In the genomic region with DNA sequence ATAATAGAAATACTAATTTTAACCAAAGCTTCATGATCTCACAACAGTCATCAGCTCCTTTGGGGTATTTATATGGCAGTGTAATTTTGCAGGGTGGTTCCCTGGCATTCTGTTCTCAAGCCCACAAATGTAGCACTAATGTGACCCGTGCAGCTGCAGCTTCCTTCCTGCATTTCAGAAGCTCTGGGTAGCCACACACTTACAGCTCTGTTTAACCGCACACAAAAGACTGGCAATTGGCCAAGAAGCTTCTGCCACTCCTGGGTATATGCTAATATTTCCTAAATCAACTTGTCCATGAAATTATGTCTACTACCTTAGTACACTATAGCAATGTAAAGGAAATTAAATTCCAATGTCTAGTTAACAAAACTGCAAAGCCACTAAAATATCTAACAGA, we compare ENCODE assay signal across 7 mouse cellular contexts. TPM values are rescaled to one million over a fixed set of nuclear protein-coding genes. Genes with fewer than 3 reads are reported as not detected.
DNase-seq lines count a peak whose midpoint lies in the region; ATAC-seq and TF ChIP-seq lines count a peak whose summit lies in the region.

No protein-coding gene starts in this region.

- peaks cover 7% of the 10 kb centered on the region for H3K4me1 ChIP-seq in lung, adult 2 months (ENCODE audit: control insufficient read depth, insufficient read depth, low read length)
- peaks cover 7% of the 10 kb centered on the region for H3K4me1 ChIP-seq in embryonic facial prominence, embryonic 14.5 days (ENCODE audit: control insufficient read depth, insufficient read depth, low read length)
- peaks cover 9% of the 10 kb centered on the region; the same call in 1 of the 2 replicates for H3K4me1 ChIP-seq in hindbrain, embryonic 15.5 days (replicated peaks)

- TF ChIP-seq CTCF in lung, adult 2 months (IDR thresholded peaks at IDR 0.05; ENCODE audit: insufficient read depth, low read length) = no peak

- 18% methylated on average over 2 of the region's 2 CpGs for whole genome bisulfite sequencing in lung, adult 2 months
- 17% methylated on average over 2 of the region's 2 CpGs for WGBS in embryonic facial prominence, embryonic 14.5 days
- 8% methylated on average over 2 of the region's 2 CpGs for WGBS in hindbrain, embryonic 15.5 days

- peaks cover 5% of the 10 kb centered on the region; the same call in 1 of the 2 replicates for H3K36me3 ChIP-seq in embryonic facial prominence, embryonic 14.5 days (ENCODE audit: control insufficient read depth, insufficient read depth, low read length)
- no peaks in the 10 kb centered on the region for H3K36me3 ChIP-seq in hindbrain, embryonic 15.5 days

- H3K27me3 ChIP-seq in embryonic facial prominence, embryonic 14.5 days (replicated peaks; ENCODE audit: control insufficient read depth, insufficient read depth, low read length) = no peaks in the 10 kb centered on the region
- no peaks in the 10 kb centered on the region for H3K27me3 ChIP-seq in hindbrain, embryonic 15.5 days

- H3K9me3 ChIP-seq in embryonic facial prominence, embryonic 14.5 days (ENCODE audit: control insufficient read depth, low read length) = no peaks in the 10 kb centered on the region
- H3K9me3 ChIP-seq in hindbrain, embryonic 15.5 days = no peaks in the 10 kb centered on the region

- H3K4me2 ChIP-seq in embryonic facial prominence, embryonic 14.5 days (ENCODE audit: low read depth, low read length) = no peak overlapping the region
- no peak overlapping the region for H3K4me2 ChIP-seq in hindbrain, embryonic 15.5 days

- DNase-seq in lung, adult 18-20 months = peak; percentile 11 to 56
- DNase-seq in lung, adult 2 months = no peak
- DNase-seq in embryonic facial prominence, embryonic 14.5 days (ENCODE audit: low spot score) = peak; percentile 89
- DNase-seq in naive thymus-derived CD4-positive, alpha-beta T cell, adult 2 months (ENCODE audit: low read depth) = peak; percentile 60
- DNase-seq in ovary, postnatal 36 days (ENCODE audit: low spot score) = no peak
- DNase-seq in urinary bladder, postnatal 10 days (ENCODE audit: low spot score) = no peak

- H3K9ac ChIP-seq in embryonic facial prominence, embryonic 14.5 days (ENCODE audit: low read depth, low read length) = no peak overlapping the region
- H3K9ac ChIP-seq in hindbrain, embryonic 15.5 days = no peak overlapping the region

- no peak overlapping the region for H3K27ac ChIP-seq in embryonic facial prominence, embryonic 14.5 days (replicated peaks; ENCODE audit: low read depth, low read length)
- peak overlapping the region; percentile 41; the same call in 1 of the 2 replicates for H3K27ac ChIP-seq in hindbrain, embryonic 15.5 days (replicated peaks)

- ATAC-seq in embryonic facial prominence, embryonic 14.5 days (ENCODE audit: low read depth) = peak; percentile 79
- no peak for ATAC-seq in hindbrain, embryonic 15.5 days (ENCODE audit: low FRiP score, low read depth)

- H3K4me3 ChIP-seq in lung, adult 2 months (replicated peaks; ENCODE audit: extremely low read depth, low read depth, low read length) = no peak overlapping the region
- no peak overlapping the region for H3K4me3 ChIP-seq in embryonic facial prominence, embryonic 14.5 days (ENCODE audit: low read depth, low read length)
- no peak overlapping the region for H3K4me3 ChIP-seq in hindbrain, embryonic 15.5 days

- TF ChIP-seq POLR2A in lung, adult 2 months (IDR thresholded peaks at IDR 0.05; ENCODE audit: borderline replicate concordance, extremely low read depth, low read depth, low read length) = no peak

RNA-seq across cellular contexts. Expression of a gene that starts 32.6 kb away (rescaled TPM):
- polyA plus RNA-seq in lung, adult 2 months (2012; rRNA removed) = 10.8 and 15.6 TPM in 2 replicates
- polyA plus RNA-seq in embryonic facial prominence, embryonic 14.5 days (2014; fragmentation: Nextera tagmentation; extraction: Ambion mirVana) = 49.6 and 61.0 TPM in 2 replicates
- polyA plus RNA-seq in hindbrain, embryonic 15.5 days (2015; fragmentation: Nextera tagmentation; extraction: Ambion mirVana) = 57.1 and 67.8 TPM in 2 replicates

RNA-seq across cellular contexts. Expression of a gene that starts 45.9 kb away (rescaled TPM):
- 5.9 and 7.0 TPM in 2 replicates for polyA plus RNA-seq in lung, adult 2 months (2012; rRNA removed)
- 11.6 and 14.7 TPM in 2 replicates for polyA plus RNA-seq in embryonic facial prominence, embryonic 14.5 days (2014; fragmentation: Nextera tagmentation; extraction: Ambion mirVana)
- polyA plus RNA-seq in hindbrain, embryonic 15.5 days (2015; fragmentation: Nextera tagmentation; extraction: Ambion mirVana) = 1.0 and 1.2 TPM in 2 replicates

Comparison
In these comparisons a context has a peak if more than half of its experiments do, and no peak if none do; other contexts are left out.
1. DNase-seq: peak in lung, adult 18-20 months (2 of 2), embryonic facial prominence, embryonic 14.5 days (single experiment) and naive thymus-derived CD4-positive, alpha-beta T cell, adult 2 months (single experiment); none in lung, adult 2 months (single experiment), ovary, postnatal 36 days (single experiment) and urinary bladder, postnatal 10 days (single experiment).